Mouse (Mus musculus): ENCODE measurements around the gene Slc36a3. TPM values are rescaled to one million over a fixed set of nuclear protein-coding genes. Genes with fewer than 3 reads are reported as not detected.

Gene Slc36a3
- polyA plus RNA-seq, 1 experiment from 2014 or later = not detected

- ATAC-seq (ENCODE audit: low read depth) = peak; percentile 37; the same call in 1 of the 2 replicates
- Histone ChIP-seq H3K9ac (ENCODE audit: low read depth, low read length) (no peak overlapping the region), H3K27ac (ENCODE audit: low read length) (no peak overlapping the region), H3K4me3 (ENCODE audit: low read depth, low read length) (no peak overlapping the region), H3K4me2 (ENCODE audit: low read depth, low read length) (no peak overlapping the region), H3K9me3 (replicated peaks; ENCODE audit: control insufficient read depth, low read length) (no peaks in the 10 kb centered on the region), H3K36me3 (ENCODE audit: control insufficient read depth, insufficient read depth) (no peaks in the 10 kb centered on the region), H3K27me3 (ENCODE audit: control insufficient read depth, insufficient read depth, low read depth, low read length) (no peaks in the 10 kb centered on the region), H3K4me1 (ENCODE audit: control insufficient read depth, low read depth, low read length) (no peaks in the 10 kb centered on the region)
- WGBS (ENCODE audit: insufficient replicate concordance) = 20% methylated on average over 6 of the region's 6 CpGs
Observed at GRCm38 (mm10) chr11:55155070-55155421, 3.5 kb upstream of the Slc36a3 start.

- no peaks in the 10 kb centered on the region for H3K36me3 ChIP-seq (ENCODE audit: control insufficient read depth, insufficient read depth)
- no peak overlapping the region for H3K4me3 ChIP-seq (ENCODE audit: low read depth, low read length)
- H3K27me3 ChIP-seq (ENCODE audit: control insufficient read depth, insufficient read depth, low read depth, low read length) = no peaks in the 10 kb centered on the region
- H3K4me1 ChIP-seq (ENCODE audit: control insufficient read depth, low read depth, low read length) = no peaks in the 10 kb centered on the region
- WGBS (ENCODE audit: insufficient replicate concordance) = 10% methylated on average over 3 of the region's 3 CpGs
- H3K9ac ChIP-seq (ENCODE audit: low read depth, low read length) = no peak overlapping the region
- ATAC-seq (ENCODE audit: low read depth) = no peak
- H3K9me3 ChIP-seq (replicated peaks; ENCODE audit: control insufficient read depth, low read length) = no peaks in the 10 kb centered on the region
- peak overlapping the region; percentile 48; the same call in 1 of the 2 replicates for H3K27ac ChIP-seq (ENCODE audit: low read length)
- no peak overlapping the region for H3K4me2 ChIP-seq (ENCODE audit: low read depth, low read length)
Observed at GRCm38 (mm10) chr11:55154398-55155069, 3.0 kb upstream of the Slc36a3 start.

- H3K9me3 ChIP-seq (replicated peaks; ENCODE audit: control insufficient read depth, low read length) = no peaks in the 10 kb centered on the region
- no peaks in the 10 kb centered on the region for H3K27me3 ChIP-seq (ENCODE audit: control insufficient read depth, insufficient read depth, low read depth, low read length)
- H3K4me1 ChIP-seq (ENCODE audit: control insufficient read depth, low read depth, low read length) = no peaks in the 10 kb centered on the region
- H3K4me2 ChIP-seq (ENCODE audit: low read depth, low read length) = no peak overlapping the region
- H3K9ac ChIP-seq (ENCODE audit: low read depth, low read length) = no peak overlapping the region
- 29% methylated on average over 4 of the region's 4 CpGs for WGBS (ENCODE audit: insufficient replicate concordance)
- no peaks in the 10 kb centered on the region for H3K36me3 ChIP-seq (ENCODE audit: control insufficient read depth, insufficient read depth)
- H3K27ac ChIP-seq (ENCODE audit: low read length) = no peak overlapping the region
- H3K4me3 ChIP-seq (ENCODE audit: low read depth, low read length) = no peak overlapping the region
- no peak for ATAC-seq (ENCODE audit: low read depth)
Observed at GRCm38 (mm10) chr11:55148461-55148860, 3.0 kb downstream of the Slc36a3 start.

GRCm38 (mm10) chr11:55147423-55147822 is 4.1 kb downstream of the Slc36a3 start:
- no peaks in the 10 kb centered on the region for H3K27me3 ChIP-seq (ENCODE audit: control insufficient read depth, insufficient read depth, low read depth, low read length)
- no peak overlapping the region for H3K27ac ChIP-seq (ENCODE audit: low read length)
- H3K36me3 ChIP-seq (ENCODE audit: control insufficient read depth, insufficient read depth) = no peaks in the 10 kb centered on the region
- H3K9me3 ChIP-seq (replicated peaks; ENCODE audit: control insufficient read depth, low read length) = no peaks in the 10 kb centered on the region
- ATAC-seq (ENCODE audit: low read depth) = no peak
- no peaks in the 10 kb centered on the region for H3K4me1 ChIP-seq (ENCODE audit: control insufficient read depth, low read depth, low read length)
- H3K9ac ChIP-seq (ENCODE audit: low read depth, low read length) = no peak overlapping the region
- 31% methylated on average over 6 of the region's 6 CpGs for WGBS (ENCODE audit: insufficient replicate concordance)
- H3K4me3 ChIP-seq (ENCODE audit: low read depth, low read length) = no peak overlapping the region
- H3K4me2 ChIP-seq (ENCODE audit: low read depth, low read length) = no peak overlapping the region

GRCm38 (mm10) chr11:55146855-55147254 is 4.7 kb downstream of the Slc36a3 start:
- no peaks in the 10 kb centered on the region for H3K9me3 ChIP-seq (replicated peaks; ENCODE audit: control insufficient read depth, low read length)
- no peaks in the 10 kb centered on the region for H3K4me1 ChIP-seq (ENCODE audit: control insufficient read depth, low read depth, low read length)
- 50% methylated on average over 1 of the region's 1 CpGs for WGBS (ENCODE audit: insufficient replicate concordance)
- H3K36me3 ChIP-seq (ENCODE audit: control insufficient read depth, insufficient read depth) = no peaks in the 10 kb centered on the region
- H3K27ac ChIP-seq (ENCODE audit: low read length) = no peak overlapping the region
- H3K4me3 ChIP-seq (ENCODE audit: low read depth, low read length) = no peak overlapping the region
- H3K27me3 ChIP-seq (ENCODE audit: control insufficient read depth, insufficient read depth, low read depth, low read length) = no peaks in the 10 kb centered on the region
- H3K9ac ChIP-seq (ENCODE audit: low read depth, low read length) = no peak overlapping the region
- no peak overlapping the region for H3K4me2 ChIP-seq (ENCODE audit: low read depth, low read length)
- ATAC-seq (ENCODE audit: low read depth) = no peak

GRCm38 (mm10) chr11:55144011-55144410 is 7.5 kb downstream of the Slc36a3 start:
- no peaks in the 10 kb centered on the region for H3K36me3 ChIP-seq (ENCODE audit: control insufficient read depth, insufficient read depth)

GRCm38 (mm10) chr11:55141502-55141901 is 10.0 kb downstream of the Slc36a3 start:
- no peaks in the 10 kb centered on the region for H3K9me3 ChIP-seq (replicated peaks; ENCODE audit: control insufficient read depth, low read length)
- H3K4me3 ChIP-seq (ENCODE audit: low read depth, low read length) = no peak overlapping the region
- no peak overlapping the region for H3K4me2 ChIP-seq (ENCODE audit: low read depth, low read length)
- H3K9ac ChIP-seq (ENCODE audit: low read depth, low read length) = no peak overlapping the region
- H3K27ac ChIP-seq (ENCODE audit: low read length) = no peak overlapping the region
- ATAC-seq (ENCODE audit: low read depth) = no peak
- 65% methylated on average over 4 of the region's 4 CpGs for WGBS (ENCODE audit: insufficient replicate concordance)
- no peaks in the 10 kb centered on the region for H3K36me3 ChIP-seq (ENCODE audit: control insufficient read depth, insufficient read depth)
- H3K4me1 ChIP-seq (ENCODE audit: control insufficient read depth, low read depth, low read length) = no peaks in the 10 kb centered on the region
- H3K27me3 ChIP-seq (ENCODE audit: control insufficient read depth, insufficient read depth, low read depth, low read length) = no peaks in the 10 kb centered on the region

More at GRCm38 (mm10) chr11:55144011-55144410, 7.5 kb downstream of the Slc36a3 start:
- Histone ChIP-seq H3K9ac (ENCODE audit: low read depth, low read length) (no peak overlapping the region), H3K9me3 (replicated peaks; ENCODE audit: control insufficient read depth, low read length) (no peaks in the 10 kb centered on the region), H3K4me2 (ENCODE audit: low read depth, low read length) (no peak overlapping the region), H3K4me3 (ENCODE audit: low read depth, low read length) (no peak overlapping the region), H3K27me3 (ENCODE audit: control insufficient read depth, insufficient read depth, low read depth, low read length) (no peaks in the 10 kb centered on the region), H3K27ac (ENCODE audit: low read length) (no peak overlapping the region), H3K4me1 (ENCODE audit: control insufficient read depth, low read depth, low read length) (no peaks in the 10 kb centered on the region)
- ATAC-seq (ENCODE audit: low read depth) = no peak
- 73% methylated on average over 5 of the region's 5 CpGs for WGBS (ENCODE audit: insufficient replicate concordance)

- Histone ChIP-seq H3K9ac (ENCODE audit: low read depth, low read length) (no peak overlapping the region), H3K9me3 (replicated peaks; ENCODE audit: control insufficient read depth, low read length) (no peaks in the 10 kb centered on the region), H3K27me3 (ENCODE audit: control insufficient read depth, insufficient read depth, low read depth, low read length) (no peaks in the 10 kb centered on the region), H3K4me3 (ENCODE audit: low read depth, low read length) (no peak overlapping the region), H3K4me1 (ENCODE audit: control insufficient read depth, low read depth, low read length) (no peaks in the 10 kb centered on the region), H3K36me3 (ENCODE audit: control insufficient read depth, insufficient read depth) (no peaks in the 10 kb centered on the region), H3K4me2 (ENCODE audit: low read depth, low read length) (no peak overlapping the region), H3K27ac (ENCODE audit: low read length) (no peak overlapping the region)
- ATAC-seq (ENCODE audit: low read depth) = no peak
Observed at GRCm38 (mm10) chr11:55137646-55138045, 13.9 kb downstream of the Slc36a3 start.

GRCm38 (mm10) chr11:55136770-55137547 is 14.5 kb downstream of the Slc36a3 start:
- Histone ChIP-seq H3K27me3 (ENCODE audit: control insufficient read depth, insufficient read depth, low read depth, low read length) (no peaks in the 10 kb centered on the region), H3K9ac (ENCODE audit: low read depth, low read length) (no peak overlapping the region), H3K4me1 (ENCODE audit: control insufficient read depth, low read depth, low read length) (no peaks in the 10 kb centered on the region), H3K27ac (ENCODE audit: low read length) (no peak overlapping the region), H3K4me3 (ENCODE audit: low read depth, low read length) (no peak overlapping the region), H3K9me3 (replicated peaks; ENCODE audit: control insufficient read depth, low read length) (no peaks in the 10 kb centered on the region), H3K4me2 (ENCODE audit: low read depth, low read length) (no peak overlapping the region), H3K36me3 (ENCODE audit: control insufficient read depth, insufficient read depth) (no peaks in the 10 kb centered on the region)
- no peak for ATAC-seq (ENCODE audit: low read depth)
- WGBS (ENCODE audit: insufficient replicate concordance) = 63% methylated on average over 15 of the region's 15 CpGs
